Mouse (Mus musculus) ovary, adult 2 months (tissue): ENCODE measurements around the gene Adal. TPM values are rescaled to one million over a fixed set of nuclear protein-coding genes. Genes with fewer than 3 reads are reported as not detected.

Experiments used
- polyA plus RNA-seq: library from polyadenylated mRNA; depleted of rRNA; stranded (reverse); fragments of >200 nt; gene quantifications from 2 replicates; pipeline ENCODE4 v1.2.3, GENCODE M21; 2012; rRNA removed

Adal gene
- 3.1 and 8.3 TPM in 2 replicates for polyA plus RNA-seq

DNA sequence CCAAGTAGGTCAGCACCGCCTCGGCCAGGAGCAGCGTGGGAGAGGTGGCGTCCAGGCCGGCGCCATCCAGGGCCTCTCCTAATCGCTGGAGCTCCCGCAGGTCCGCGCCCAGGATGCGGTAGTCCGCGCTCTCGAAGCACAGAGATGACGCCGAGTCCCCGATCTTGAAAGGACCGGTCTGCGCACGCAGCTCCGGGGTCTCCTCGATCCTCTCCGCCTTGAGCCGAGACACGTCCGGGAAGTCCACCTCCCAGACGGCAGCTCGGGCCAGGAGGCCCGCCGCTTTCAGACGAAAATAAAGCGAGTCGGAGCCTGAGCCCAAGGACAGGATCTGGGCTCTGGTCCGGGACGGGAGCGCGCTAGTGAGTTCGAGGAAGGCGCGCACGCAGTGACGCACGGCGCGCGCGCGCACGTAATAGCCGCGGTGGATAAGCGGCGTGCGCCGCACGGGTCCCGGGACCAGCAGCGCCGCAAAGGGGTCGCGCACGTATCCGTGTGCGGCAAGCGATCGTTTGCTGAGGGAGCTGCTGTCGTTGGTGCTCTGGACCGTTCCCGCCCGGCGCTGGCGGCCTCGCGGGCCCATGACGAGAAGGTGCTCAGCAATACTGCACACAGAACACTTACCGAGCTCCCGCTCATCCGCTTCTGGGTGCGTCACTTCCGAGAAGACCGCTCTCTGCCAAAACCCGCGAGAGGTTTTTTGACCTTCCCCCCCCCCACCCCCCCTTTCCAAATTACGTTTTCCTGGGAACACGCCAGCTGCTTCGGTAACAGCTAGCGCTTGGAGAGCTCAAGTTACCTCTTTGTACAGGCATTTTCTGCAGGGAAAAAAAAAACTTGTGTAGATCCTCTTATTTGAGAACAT is at the start of gene Adal, which contains the start of gene Lcmt2:
Adal (plus strand) TSS at position 411 of the 865 bp plus-strand sequence.
Lcmt2 (minus strand) TSS at position 636 of the 865 bp plus-strand sequence.

DNA sequence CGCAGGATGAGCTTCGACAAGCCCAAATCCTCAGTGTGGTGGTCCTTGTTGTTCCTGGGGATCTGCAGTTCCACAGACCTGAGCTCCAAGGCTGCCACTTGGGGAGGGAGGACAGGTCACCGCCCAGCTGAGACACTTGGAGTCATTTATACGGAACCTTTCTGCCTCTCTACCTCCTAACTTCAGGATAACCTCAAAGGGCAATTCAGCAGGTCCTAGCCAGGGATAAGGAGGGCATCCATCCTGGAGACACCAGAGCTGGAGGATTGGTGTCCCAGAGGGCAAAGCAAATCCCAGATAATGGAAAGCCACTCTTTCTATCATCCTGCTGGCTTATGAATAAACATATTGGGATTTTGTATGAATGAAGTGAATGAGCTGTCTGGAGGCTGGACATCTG is 30.5 kb upstream of the Adal start, which contains the start of gene Tgm7:
Tgm7 (minus strand) TSS at position 101 of the 400 bp plus-strand sequence.

DNA sequence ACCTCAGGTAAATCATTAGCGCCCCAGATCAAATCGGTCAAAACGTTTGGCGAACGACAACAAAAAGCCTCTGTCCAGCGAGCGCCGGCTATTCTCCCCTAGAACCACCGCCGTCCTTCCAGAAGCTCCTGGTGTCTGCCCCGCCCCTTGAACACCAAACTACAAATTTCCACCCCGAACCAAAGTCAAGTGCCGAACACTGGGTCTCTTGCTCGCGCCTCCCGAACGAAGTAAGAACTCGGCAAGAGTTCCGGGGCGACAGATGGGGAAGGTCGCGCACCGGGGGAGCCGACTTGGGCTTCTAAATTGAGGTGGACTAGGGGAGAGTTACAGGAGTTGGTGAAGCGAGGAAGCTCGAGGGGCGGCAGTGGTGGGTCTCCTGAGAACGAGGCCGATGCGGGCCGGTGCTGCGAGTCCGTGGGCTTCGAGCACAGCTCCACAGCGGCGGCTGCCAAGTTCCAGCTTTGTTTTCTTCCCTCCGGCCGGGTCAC is 30.3 kb downstream of the Adal start, which contains the start of gene Tubgcp4:
Tubgcp4 (plus strand) TSS at position 174 of the 491 bp plus-strand sequence.

DNA sequence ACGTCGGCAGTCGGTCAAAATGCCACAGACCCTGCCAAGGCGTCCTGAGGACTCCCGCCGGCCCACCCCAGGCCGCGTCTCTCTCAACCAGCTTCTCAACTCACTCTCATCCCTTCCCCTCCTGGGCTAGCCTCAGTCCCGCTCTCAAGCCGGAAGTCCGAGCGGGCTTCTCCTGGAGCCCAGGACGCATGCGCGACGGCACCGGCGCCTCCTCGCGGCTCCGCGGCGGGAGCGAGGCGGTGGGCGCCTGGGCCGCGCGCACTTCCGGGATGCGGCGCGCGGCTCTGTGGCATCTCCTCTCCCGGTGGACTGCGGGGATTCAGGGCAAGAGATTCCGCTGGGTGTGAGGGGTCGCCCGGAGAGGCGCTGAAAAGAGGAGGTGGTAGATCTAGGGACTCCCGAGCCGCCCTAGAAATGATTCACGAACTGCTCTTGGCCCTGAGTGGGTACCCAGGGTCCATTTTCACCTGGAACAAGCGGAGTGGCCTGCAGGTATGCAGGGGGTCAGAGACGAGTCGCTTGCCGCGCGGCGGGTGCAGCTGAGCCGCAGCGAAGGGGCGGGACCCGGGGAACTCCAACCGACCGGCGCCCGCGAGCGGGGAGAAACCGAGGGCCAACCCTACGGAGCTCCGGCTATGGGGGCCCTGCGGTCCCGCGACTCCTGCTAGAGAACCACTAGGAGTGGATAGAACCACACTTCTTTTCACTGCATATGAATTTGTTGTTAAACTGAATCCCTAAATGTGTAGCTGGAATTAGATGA is 30.9 kb downstream of the Adal start, which contains the start of gene Zscan29:
Zscan29 (minus strand) TSS at position 146 of the 763 bp plus-strand sequence.

Other genes with a start within 250 kb of the Adal start
- gene Ubr1, start 169.7 kb upstream of the Adal start, polyA plus RNA-seq = 38.9 and 39.3 TPM in 2 replicates
- 6.1 and 6.5 TPM in 2 replicates for gene Tmem62, start 163.4 kb upstream of the Adal start, polyA plus RNA-seq
- gene Ccndbp1, start 132.0 kb upstream of the Adal start, polyA plus RNA-seq = 11.6 and 15.0 TPM in 2 replicates
- gene Epb42, start 103.4 kb upstream of the Adal start, polyA plus RNA-seq = 0.09 and 0.28 TPM in 2 replicates
- gene Tgm5, start 54.6 kb upstream of the Adal start, polyA plus RNA-seq = 0.05 TPM in 1 of 2 replicates, not detected in the other
- 0.12 TPM in 1 of 2 replicates, not detected in the other for gene Tgm7, start 30.6 kb upstream of the Adal start, polyA plus RNA-seq
- 14.1 and 18.8 TPM in 2 replicates for gene Lcmt2, start 225 bp downstream of the Adal start, polyA plus RNA-seq
- gene Tubgcp4, start 30.2 kb downstream of the Adal start, polyA plus RNA-seq = 33.2 and 35.6 TPM in 2 replicates
- gene Zscan29, start 30.7 kb downstream of the Adal start, polyA plus RNA-seq = 2.4 and 3.1 TPM in 2 replicates
- 56.6 and 57.0 TPM in 2 replicates for gene Trp53bp1, start 131.0 kb downstream of the Adal start, polyA plus RNA-seq
- 10.2 and 12.5 TPM in 2 replicates for gene Map1a, start 149.2 kb downstream of the Adal start, polyA plus RNA-seq
- 25.1 and 26.8 TPM in 2 replicates for gene Ppip5k1, start 215.0 kb downstream of the Adal start, polyA plus RNA-seq
- gene Ckmt1, start 217.3 kb downstream of the Adal start, polyA plus RNA-seq = 16.1 and 24.9 TPM in 2 replicates
- 0.59 and 0.79 TPM in 2 replicates for gene Strc, start 246.7 kb downstream of the Adal start, polyA plus RNA-seq